Mouse (Mus musculus) embryonic facial prominence, embryonic 13.5 days (tissue): ENCODE data around the gene Pgbd1. TPM values are rescaled to one million over a fixed set of nuclear protein-coding genes. Genes with fewer than 3 reads are reported as not detected.

Source experiments
- ATAC-seq: fragments of 200-750 bp; cut with Nextera tagmentation; 2 replicates; pipeline ENCODE4 v1.8.0; 2017; ENCODE audit warnings: low read depth; ENCODE audit not compliant: insufficient number of reproducible peaks, insufficient read depth, low FRiP score, low TSS enrichment
- H3K27ac ChIP-seq: fragments of 300-500 bp; sonication (generic); 2 replicates; pipeline ENCODE4 v1.5.1; 2015; ENCODE audit warnings: moderate library complexity, mild to moderate bottlenecking, inconsistent platforms
- H3K27me3 ChIP-seq: fragments of 300-500 bp; sonication (generic); 2 replicates; pipeline ENCODE4 v1.6.1; 2015; ENCODE audit warnings: mild to moderate bottlenecking, inconsistent platforms
- H3K36me3 ChIP-seq: fragments of 300-500 bp; sonication (generic); 2 replicates; pipeline ENCODE4 v1.6.1; 2015; ENCODE audit warnings: mild to moderate bottlenecking, inconsistent platforms
- H3K4me1 ChIP-seq: fragments of 300-500 bp; sonication (generic); 2 replicates; pipeline ENCODE4 v1.6.1; 2015; ENCODE audit warnings: inconsistent platforms
- H3K4me2 ChIP-seq: fragments of 300-500 bp; sonication (generic); 2 replicates; pipeline ENCODE4 v1.6.1; 2015; ENCODE audit warnings: moderate library complexity, mild to moderate bottlenecking, inconsistent platforms
- H3K4me3 ChIP-seq: fragments of 300-500 bp; sonication (generic); 2 replicates; pipeline ENCODE4 v1.5.1; 2015; ENCODE audit warnings: mild to moderate bottlenecking, inconsistent platforms
- H3K9ac ChIP-seq: fragments of 300-500 bp; sonication (generic); 2 replicates; pipeline ENCODE4 v1.6.1; 2015; ENCODE audit warnings: mild to moderate bottlenecking, inconsistent platforms
- H3K9me3 ChIP-seq: fragments of 300-500 bp; sonication (generic); 2 replicates; pipeline ENCODE4 v1.6.1; 2016; ENCODE audit warnings: inconsistent platforms
- WGBS: fragments of 180-500 bp; shearing (Covaris S2); methylation state at CpG from one replicate; pipeline ENCODE4 v1.1.7; 2015; ENCODE audit warnings: mixed read lengths; 5-methylcytosine and 5-hydroxymethylcytosine counted together
- microRNA counts: library from miRNA; unstranded; fragments of <30 nt; microRNA quantifications from one replicate; lab custom pipeline; 2016
- microRNA-seq: library from miRNA; unstranded; fragments of <30 nt; microRNA quantifications from one replicate; pipeline ENCODE4, GENCODE M21; 2016
- polyA plus RNA-seq: library from polyadenylated mRNA; unstranded; fragments of >200 nt; fragmentation: Nextera tagmentation; extraction: Ambion mirVana; gene quantifications from 2 replicates; pipeline ENCODE4 v1.2.1, GENCODE M21; 2015

Pgbd1 gene
- polyA plus RNA-seq, 1 experiment from 2014 or later: 3.2 TPM

GRCm38 (mm10) chr13:21395623-21396022 is 45.2 kb downstream of the Pgbd1 start:
- no peak for ATAC-seq
- Histone ChIP-seq H3K36me3 (peaks cover 75% of the 10 kb centered on the region), H3K9me3 (no peaks in the 10 kb centered on the region; the same call in 1 of the 2 replicates), H3K4me1 (no peaks in the 10 kb centered on the region), H3K9ac (no peak overlapping the region), H3K4me2 (no peak overlapping the region), H3K27me3 (no peaks in the 10 kb centered on the region), H3K27ac (no peak overlapping the region), H3K4me3 (no peak overlapping the region)
- 90% methylated on average over 6 of the region's 6 CpGs for whole genome bisulfite sequencing

GRCm38 (mm10) chr13:21395211-21395610 is 45.6 kb downstream of the Pgbd1 start:
- peaks cover 79% of the 10 kb centered on the region for H3K36me3 ChIP-seq
- 90% methylated on average over 1 of the region's 1 CpGs for WGBS
- H3K9me3 ChIP-seq: peaks cover 2% of the 10 kb centered on the region
- no peaks in the 10 kb centered on the region for H3K27me3 ChIP-seq
- H3K4me1 ChIP-seq: no peaks in the 10 kb centered on the region
- no peak overlapping the region for H3K4me3 ChIP-seq
- no peak overlapping the region for H3K27ac ChIP-seq
- H3K9ac ChIP-seq: no peak overlapping the region
- H3K4me2 ChIP-seq: no peak overlapping the region
- ATAC-seq: no peak

GRCm38 (mm10) chr13:21377773-21378172 is 63.1 kb downstream of the Pgbd1 start:
- Histone ChIP-seq H3K4me3 (no peak overlapping the region), H3K9ac (no peak overlapping the region), H3K27ac (no peak overlapping the region), H3K27me3 (no peaks in the 10 kb centered on the region), H3K9me3 (no peaks in the 10 kb centered on the region), H3K36me3 (no peaks in the 10 kb centered on the region), H3K4me2 (no peak overlapping the region), H3K4me1 (no peaks in the 10 kb centered on the region)
- 85% methylated on average over 2 of the region's 2 CpGs for WGBS
- no peak for ATAC-seq

- Histone ChIP-seq H3K4me1 (no peaks in the 10 kb centered on the region), H3K4me2 (no peak overlapping the region), H3K27me3 (no peaks in the 10 kb centered on the region), H3K4me3 (no peak overlapping the region), H3K9ac (no peak overlapping the region), H3K9me3 (no peaks in the 10 kb centered on the region), H3K27ac (no peak overlapping the region), H3K36me3 (peaks cover 33% of the 10 kb centered on the region)
- whole genome bisulfite sequencing: 90% methylated on average over 2 of the region's 2 CpGs
- ATAC-seq: no peak
Observed at GRCm38 (mm10) chr13:21372700-21373099, 68.2 kb downstream of the Pgbd1 start.

MicroRNAs encoded within 50 kb of the gene (microRNA counts, 519-probe panel; counts per million panel counts)
- microRNA mmu-miR-1896 (lab: Ali Mortazavi, UCI): 3,246 counts per million, percentile 75 among the panel's probes with 10 or more counts

Small RNA genes lying within 50 kb of the gene (microRNA-seq; reads per million reads assigned to microRNA genes)
- gene Mir1896: not detected
- gene Mir6942: not detected

Other genes with a start within 250 kb of the Pgbd1 start
- not detected in 2 replicates for gene Gpx5, start 148.3 kb downstream of the Pgbd1 start, polyA plus RNA-seq
- 0.38 and 0.39 TPM in 2 replicates for gene Gpx6, start 128.9 kb downstream of the Pgbd1 start, polyA plus RNA-seq
- not detected in 2 replicates for gene Olfr1367, start 94.1 kb downstream of the Pgbd1 start, polyA plus RNA-seq
- 12.8 and 13.6 TPM in 2 replicates for gene Zscan12, start 78.2 kb downstream of the Pgbd1 start, polyA plus RNA-seq
- 103 and 108 TPM in 2 replicates for gene Zkscan3, start 38.3 kb downstream of the Pgbd1 start, polyA plus RNA-seq
- gene Zscan26, start 12.7 kb upstream of the Pgbd1 start, polyA plus RNA-seq: 36.7 and 40.2 TPM in 2 replicates
- gene Nkapl, start 27.5 kb upstream of the Pgbd1 start, polyA plus RNA-seq: 2.8 and 3.5 TPM in 2 replicates
- 4.6 and 5.0 TPM in 2 replicates for gene Zkscan4, start 37.8 kb upstream of the Pgbd1 start, polyA plus RNA-seq
- gene Gm10065, start 38.4 kb upstream of the Pgbd1 start, polyA plus RNA-seq: not detected in 2 replicates
- 0.53 and 1.0 TPM in 2 replicates for gene AK157302, start 54.2 kb upstream of the Pgbd1 start, polyA plus RNA-seq
- gene Gm11273, start 60.4 kb upstream of the Pgbd1 start, polyA plus RNA-seq: 5.3 and 15.9 TPM in 2 replicates
- gene Zkscan8, start 90.1 kb upstream of the Pgbd1 start, polyA plus RNA-seq: 5.2 and 7.5 TPM in 2 replicates
- gene Olfr1366, start 101.8 kb upstream of the Pgbd1 start, polyA plus RNA-seq: 0.17 and 0.36 TPM in 2 replicates
- 0.08 TPM in 1 of 2 replicates, not detected in the other for gene Olfr1535, start 118.8 kb upstream of the Pgbd1 start, polyA plus RNA-seq
- gene Olfr1364, start 140.7 kb upstream of the Pgbd1 start, polyA plus RNA-seq: not detected in 2 replicates
- not detected in 2 replicates for gene Olfr1362, start 173.0 kb upstream of the Pgbd1 start, polyA plus RNA-seq
- gene Olfr11, start 201.5 kb upstream of the Pgbd1 start, polyA plus RNA-seq: 0.28 TPM in 1 of 2 replicates, not detected in the other
- gene Olfr1361, start 222.3 kb upstream of the Pgbd1 start, polyA plus RNA-seq: 0.10 TPM in 1 of 2 replicates, not detected in the other
- not detected in 2 replicates for gene Olfr1360, start 236.3 kb upstream of the Pgbd1 start, polyA plus RNA-seq